9 mouse cellular contexts compared by ENCODE assay signal in genomic region chr19:45652286-45652988, GRCm38 (mm10). TPM values are rescaled to one million over a fixed set of nuclear protein-coding genes. Genes with fewer than 3 reads are reported as not detected.
DNase-seq lines count a peak whose midpoint lies in the region; ATAC-seq and TF ChIP-seq lines count a peak whose summit lies in the region.
"Had no signal": no experiment of that assay in that cellular context is flagged by ENCODE, and none has a peak within 500 bp of the region (broad histone marks: within the 10 kb centered on the region; RNA-seq: fewer than 3 reads in every experiment).

No protein-coding gene starts in this region.

- no peak overlapping the region for H3K9ac ChIP-seq in lung, postnatal 0 days (replicated peaks; ENCODE audit: low read depth)

- peak; percentile 81 for ATAC-seq in granulocyte monocyte progenitor cell, adult 5-6 weeks (replicated peaks; ENCODE audit: poor library complexity, severe bottlenecking)
- 0 out of 2 replicates have a peak, but pooled peaks have one; percentile 17 for ATAC-seq in lung, postnatal 0 days

- peak; percentile 20 for DNase-seq in adrenal gland, postnatal 14 days
- no peak for DNase-seq in adrenal gland, adult (ENCODE audit: inconsistent age in 2 of 2, low spot score in 1 of 2)
- peak; percentile 74 for DNase-seq in NIH3T3 (ENCODE audit: low read depth)
- peak; percentile 67 for DNase-seq in lung, postnatal 0 days (ENCODE audit: low spot score)
- no peak for DNase-seq in right cerebral cortex, postnatal 10 days (ENCODE audit: low spot score in 2 of 2)
- DNase-seq in right cerebral cortex, adult 2 months (ENCODE audit: low spot score in 2 of 2): no peak
- DNase-seq in left cerebral cortex, postnatal 10 days (ENCODE audit: extremely low spot score in 1 of 2, low spot score in 2 of 2): no peak
- DNase-seq: cerebellum, adult 9-11 months had no signal

- no peaks in the 10 kb centered on the region for H3K27me3 ChIP-seq in lung, postnatal 0 days (replicated peaks; ENCODE audit: insufficient read depth, low read length)

- H3K4me2 ChIP-seq in lung, postnatal 0 days (replicated peaks; ENCODE audit: low read depth, low read length): no peak overlapping the region

- H3K4me1 ChIP-seq in lung, postnatal 0 days (ENCODE audit: insufficient read depth, low read depth, low read length): peaks cover 5% of the 10 kb centered on the region; the same call in 1 of the 2 replicates

- no peaks in the 10 kb centered on the region for H3K9me3 ChIP-seq in lung, postnatal 0 days (ENCODE audit: low read length)

- TF ChIP-seq EP300 in lung, postnatal 0 days (IDR thresholded peaks at IDR 0.05): no peak

- TF ChIP-seq CTCF in lung, postnatal 0 days (IDR thresholded peaks at IDR 0.05): no peak

- H3K36me3 ChIP-seq in lung, postnatal 0 days (ENCODE audit: insufficient read depth, low read length): no peaks in the 10 kb centered on the region

- WGBS in lung, postnatal 0 days: 42% methylated on average over 15 of the region's 15 CpGs

- no peak overlapping the region for H3K27ac ChIP-seq in lung, postnatal 0 days (ENCODE audit: low read length)

- intact Hi-C loops in left cerebral cortex, postnatal 10 days (cut with DNase I): no loop called here

- no peak overlapping the region for H3K4me3 ChIP-seq in lung, postnatal 0 days (ENCODE audit: low read depth, low read length)

RNA-seq across cellular contexts. Expression of gene Fbxw4, which starts 7.7 kb away (rescaled TPM):
- 29.5 and 31.8 TPM in 2 replicates for total RNA-seq in adrenal gland, postnatal 14 days (2021)
- total RNA-seq in granulocyte monocyte progenitor cell, adult 5-6 weeks (2014; fragmentation: Nextera tagmentation): 54.3 and 54.8 TPM in 2 replicates
- 24.4 and 39.0 TPM in 2 replicates for total RNA-seq in granulocyte monocyte progenitor cell, adult 5-6 weeks (2017)
- polyA plus RNA-seq in lung, postnatal 0 days (2015; fragmentation: Nextera tagmentation; extraction: Ambion mirVana): 2.9 and 4.6 TPM in 2 replicates
- 10 to 100 TPM; 28.7 to 33.3 TPM for total RNA-seq in left cerebral cortex, postnatal 10 days (2021)

Comparison
In these comparisons a context has a peak if more than half of its experiments do, and no peak if none do; other contexts are left out.
1. DNase-seq: peak in adrenal gland, postnatal 14 days (single experiment), NIH3T3 (single experiment) and lung, postnatal 0 days (single experiment); none in adrenal gland, adult (0 of 2), right cerebral cortex, postnatal 10 days (0 of 2), right cerebral cortex, adult 2 months (0 of 2) and left cerebral cortex, postnatal 10 days (0 of 2).